Mouse (Mus musculus): ENCODE data around the gene Sumo3.

Sumo3 gene

DNA sequence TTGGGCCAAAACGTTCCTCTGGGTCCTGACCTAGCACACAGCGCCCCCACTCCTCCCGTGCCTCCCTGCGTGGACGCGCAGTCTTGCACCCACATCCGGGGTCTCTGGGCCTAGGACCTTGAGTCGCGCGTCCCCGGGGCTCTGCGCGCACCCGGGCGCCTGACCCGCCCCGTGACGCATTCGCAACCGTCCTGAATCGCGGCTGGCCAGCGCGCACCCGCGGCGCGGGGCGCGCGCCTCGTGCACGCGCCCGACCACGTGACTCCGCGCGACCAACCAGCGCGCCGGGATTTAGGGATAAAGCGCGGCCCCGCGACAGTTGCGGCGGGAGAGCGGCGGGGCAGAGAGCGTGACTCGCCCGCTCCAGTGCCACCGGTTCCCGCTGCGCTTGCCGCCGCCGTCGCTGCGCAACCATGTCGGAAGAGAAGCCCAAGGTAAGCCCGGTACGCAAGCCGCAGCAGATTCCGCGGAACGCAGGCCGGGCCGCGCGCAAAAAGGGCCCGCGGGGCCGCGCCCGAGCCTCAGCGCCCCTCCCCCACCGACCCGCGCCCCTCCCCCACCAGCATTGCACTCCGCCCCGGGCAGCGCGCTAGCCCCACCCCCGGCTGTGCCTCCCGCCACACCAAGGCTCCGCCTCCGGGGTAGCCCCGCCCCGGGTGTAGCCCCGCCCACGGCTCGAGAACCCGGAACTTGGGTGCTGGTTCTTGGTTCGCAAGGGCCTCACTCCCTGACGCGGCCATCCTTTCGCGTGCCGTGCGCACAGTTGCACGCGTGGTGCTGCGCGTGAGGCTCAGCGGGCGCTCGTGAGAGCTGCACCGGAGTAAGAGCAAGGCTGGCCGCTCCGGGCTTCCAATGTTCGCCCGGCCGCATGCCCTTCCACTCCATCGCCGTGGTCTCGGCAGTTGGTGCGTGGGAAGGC is at the start of gene Sumo3, which contains the start of gene Gm49325:
Sumo3 (plus strand) TSS at position 190 of the 919 bp plus-strand sequence.
Gm49325 (plus strand) TSS at position 290 of the 919 bp plus-strand sequence.
- DNase-seq, result peak; percentile 99

DNA sequence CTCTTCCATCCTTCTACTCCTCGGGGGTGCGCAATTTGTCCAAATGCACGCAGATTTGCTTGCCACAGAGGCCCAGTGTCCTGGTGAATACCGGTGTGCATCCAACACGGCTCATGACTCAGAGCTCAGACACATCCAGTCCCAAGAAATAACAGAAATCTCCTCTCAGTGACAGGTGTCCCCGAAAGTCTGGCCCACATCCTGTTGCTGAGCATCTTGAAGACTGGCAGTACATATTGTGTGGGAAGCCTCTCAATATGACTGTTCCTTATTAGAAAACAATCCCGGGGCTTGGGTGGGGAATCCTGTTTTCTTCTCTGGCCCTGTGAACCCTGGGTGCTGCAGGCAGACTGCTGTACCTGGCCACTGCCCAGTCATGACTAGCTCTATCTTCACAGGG is 49.3 kb upstream of the Sumo3 start:
- DNase-seq, result no peak

DNA sequence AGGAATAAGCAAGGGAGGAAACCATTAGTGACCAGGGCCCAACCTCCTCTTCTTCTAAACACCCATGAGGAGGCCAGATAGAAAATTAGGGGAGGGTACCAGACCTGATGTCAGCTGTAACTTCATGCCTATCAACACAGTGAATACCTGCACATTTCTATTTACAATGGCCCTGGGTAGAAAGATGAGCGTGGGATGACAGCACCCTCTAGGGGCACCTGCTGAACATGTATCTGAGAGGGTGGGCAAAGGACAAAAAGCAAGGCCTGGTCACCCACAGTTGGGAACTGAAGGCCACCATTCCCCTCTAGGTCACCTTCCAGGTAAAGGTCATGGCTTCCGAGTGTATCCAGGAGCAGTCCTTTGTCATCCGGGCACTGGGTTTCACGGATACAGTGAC is 48.3 kb upstream of the Sumo3 start:
- no peak for DNase-seq

DNA sequence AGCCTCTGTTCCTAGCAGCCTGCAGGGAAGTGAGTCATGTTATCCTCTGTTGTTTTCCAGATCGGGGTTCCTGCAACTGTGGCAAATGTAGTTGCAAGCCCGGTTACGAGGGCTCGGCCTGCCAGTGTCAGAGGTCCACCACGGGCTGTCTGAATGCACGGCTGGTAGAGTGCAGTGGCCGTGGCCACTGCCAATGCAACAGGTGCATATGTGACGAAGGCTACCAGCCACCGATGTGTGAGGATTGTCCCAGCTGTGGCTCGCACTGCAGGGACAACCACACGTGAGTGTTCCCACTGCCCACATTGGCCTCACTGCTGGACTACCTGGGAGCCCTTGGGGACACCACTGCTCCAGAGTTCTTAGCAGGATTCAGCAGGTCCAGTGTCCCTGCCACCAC is 45.8 kb upstream of the Sumo3 start:
- DNase-seq, result no peak

DNA sequence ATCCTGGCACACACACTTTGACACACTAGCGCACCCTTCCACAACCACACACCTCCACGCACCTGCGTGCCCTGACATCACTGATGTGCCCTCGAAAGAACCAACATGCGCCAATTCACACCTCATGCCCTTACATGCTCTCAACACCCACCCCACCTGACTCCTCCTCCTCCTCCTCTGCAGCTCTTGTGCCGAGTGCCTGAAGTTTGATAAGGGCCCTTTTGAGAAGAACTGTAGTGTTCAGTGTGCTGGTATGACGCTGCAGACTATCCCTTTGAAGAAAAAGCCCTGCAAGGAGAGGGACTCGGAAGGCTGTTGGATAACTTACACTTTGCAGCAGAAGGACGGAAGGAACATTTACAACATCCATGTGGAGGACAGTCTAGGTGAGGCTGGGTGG is 45.1 kb upstream of the Sumo3 start:
- no peak for DNase-seq

DNA sequence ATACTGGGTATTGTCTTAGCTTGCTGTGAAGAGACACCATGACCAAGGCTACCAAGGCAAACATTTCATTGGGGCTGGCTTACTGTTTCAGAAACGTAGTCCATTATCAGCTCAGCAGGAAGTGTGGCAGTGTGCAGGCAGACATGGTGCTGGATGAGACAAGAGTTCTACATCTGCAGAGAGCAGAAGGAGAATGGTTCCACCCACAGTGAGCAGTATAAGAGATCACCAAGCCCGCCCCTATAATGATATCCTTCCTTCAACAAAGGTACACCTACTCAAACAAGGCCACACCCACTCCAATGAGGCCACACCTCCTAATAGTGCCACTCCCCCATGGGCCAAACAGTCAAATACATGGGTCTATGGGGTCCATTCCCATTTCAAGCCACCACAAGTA is 44.4 kb upstream of the Sumo3 start:
- no peak for DNase-seq

DNA sequence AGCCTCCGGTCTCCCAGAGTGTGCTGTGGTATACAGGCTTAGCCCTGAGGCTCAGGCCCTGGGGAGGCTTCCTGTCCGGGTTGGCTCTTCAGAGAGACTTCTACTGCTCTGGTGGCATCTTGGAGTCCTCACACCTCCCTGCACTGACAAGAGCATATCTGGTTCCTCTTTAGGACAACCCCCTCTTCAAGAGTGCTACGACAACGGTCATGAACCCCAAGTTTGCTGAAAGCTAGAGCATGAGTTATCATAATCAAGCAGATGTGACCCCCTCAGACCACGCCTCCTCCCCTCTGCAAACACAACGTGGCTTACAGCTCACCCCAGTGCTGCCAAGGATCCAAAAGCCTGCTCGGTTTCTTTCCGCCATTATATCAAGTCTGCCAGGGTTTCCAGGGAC is 40.9 kb upstream of the Sumo3 start:
- no peak for DNase-seq

DNA sequence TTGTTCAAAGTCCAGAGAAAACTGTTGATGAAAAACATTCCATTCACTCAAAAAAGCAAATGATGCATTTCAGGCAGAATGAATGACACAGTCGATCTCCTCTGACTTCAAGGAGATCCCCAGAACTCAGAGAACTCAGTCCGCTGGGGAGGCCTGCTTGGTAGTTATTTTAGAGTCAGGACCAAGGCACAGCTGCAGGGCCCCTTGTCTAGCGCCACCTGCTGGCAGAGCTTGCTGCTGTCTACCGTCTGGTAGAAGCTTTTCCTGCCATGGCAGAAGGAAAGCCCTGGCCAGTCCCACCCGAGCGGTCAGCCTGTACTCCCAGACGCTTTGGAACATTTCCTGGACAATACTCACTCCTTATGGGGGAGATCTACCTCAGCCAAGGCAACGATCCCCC is 39.2 kb upstream of the Sumo3 start:
- DNase-seq, result peak; percentile 96

DNA sequence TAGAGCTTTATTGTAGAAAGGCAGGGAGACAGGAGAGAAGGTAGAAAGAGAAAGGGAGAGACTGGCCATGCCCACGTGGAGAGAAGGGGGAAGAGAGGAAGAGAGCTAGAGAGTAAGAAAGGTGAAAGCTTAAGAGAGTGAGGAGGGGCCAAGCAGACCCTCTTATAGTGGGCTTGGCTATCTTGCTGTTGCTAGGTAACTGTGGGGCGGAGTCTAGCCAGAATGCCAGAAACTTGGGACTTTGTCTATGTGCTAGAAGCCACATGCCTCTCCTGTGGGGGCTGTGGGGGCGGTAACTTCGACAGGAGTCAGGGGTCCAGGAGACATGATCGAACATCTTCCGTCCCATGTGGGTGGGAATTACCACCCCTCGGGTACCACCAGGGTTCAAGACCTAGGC is 36.4 kb upstream of the Sumo3 start:
- DNase-seq, result no peak

DNA sequence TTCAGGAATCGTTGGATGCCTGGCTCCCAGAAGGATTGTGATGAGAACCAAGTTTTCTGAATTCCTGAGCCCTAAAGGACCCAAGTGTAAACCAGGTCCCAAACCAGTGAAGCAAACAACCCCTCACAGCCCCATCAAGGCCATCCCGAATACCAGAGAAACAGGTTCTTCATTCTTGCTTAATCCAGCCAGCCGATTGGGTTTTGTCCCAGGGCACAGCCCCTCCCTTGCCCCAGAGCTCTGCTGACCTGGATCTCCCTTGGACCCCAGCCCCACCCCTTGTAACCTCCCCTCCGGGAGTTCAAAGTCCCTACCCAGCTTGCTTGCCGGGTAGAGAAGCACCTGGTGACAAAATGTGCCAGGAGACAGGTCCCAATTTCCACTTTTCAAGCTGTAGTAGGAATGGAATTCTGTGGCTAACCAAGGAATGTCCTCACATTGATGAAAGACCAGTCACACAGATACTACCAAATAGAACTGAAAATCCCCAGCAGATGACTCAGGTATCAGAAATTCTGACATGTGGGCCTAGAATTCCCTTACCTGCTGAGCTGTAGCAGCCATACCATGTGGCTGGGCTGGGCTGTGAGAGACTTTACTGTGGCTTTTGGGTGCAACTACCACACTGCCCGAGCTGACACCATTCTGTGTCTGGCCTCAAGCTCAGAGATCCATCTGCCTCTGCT is 35.8 kb upstream of the Sumo3 start:
- no peak for DNase-seq

DNA sequence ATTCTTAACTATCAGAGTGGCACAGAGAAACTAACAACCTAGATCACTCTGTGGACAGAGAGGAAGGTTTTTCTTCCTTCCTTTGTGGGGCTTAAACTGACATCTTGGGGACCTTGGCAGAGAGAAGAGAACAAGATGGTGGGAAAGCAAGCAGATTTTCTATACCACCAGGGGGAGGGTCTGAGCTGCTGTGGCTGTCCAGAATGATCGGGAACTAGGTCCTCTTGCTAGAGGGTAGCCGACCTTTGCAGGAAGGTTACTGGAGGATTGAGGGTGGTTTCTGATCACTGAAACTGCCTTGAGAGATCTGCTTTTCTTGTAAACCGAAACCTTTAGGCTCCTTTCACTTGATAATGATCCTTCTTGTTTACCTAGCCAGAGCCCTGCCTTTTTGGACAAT is 33.7 kb upstream of the Sumo3 start:
- DNase-seq, result no peak

DNA sequence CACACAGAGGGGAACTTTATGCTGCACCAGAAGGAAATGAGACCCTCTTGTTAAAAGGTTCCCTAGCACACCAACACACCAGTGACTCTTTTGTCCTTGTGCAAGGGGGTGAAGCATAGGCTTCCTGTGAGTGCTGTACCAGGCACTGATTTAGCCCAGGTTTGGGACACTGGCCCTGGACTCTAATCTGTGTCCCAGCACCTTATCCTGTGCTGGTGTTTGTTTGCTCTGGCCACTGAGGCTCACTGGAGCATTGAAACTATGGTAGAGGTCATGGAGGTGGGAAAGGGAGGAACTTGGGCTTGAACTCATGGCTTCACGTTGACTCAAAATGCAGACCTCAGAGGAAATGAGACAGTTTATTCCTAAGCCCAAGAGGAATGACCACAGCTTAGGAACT is 32.7 kb upstream of the Sumo3 start:
- no peak for DNase-seq

DNA sequence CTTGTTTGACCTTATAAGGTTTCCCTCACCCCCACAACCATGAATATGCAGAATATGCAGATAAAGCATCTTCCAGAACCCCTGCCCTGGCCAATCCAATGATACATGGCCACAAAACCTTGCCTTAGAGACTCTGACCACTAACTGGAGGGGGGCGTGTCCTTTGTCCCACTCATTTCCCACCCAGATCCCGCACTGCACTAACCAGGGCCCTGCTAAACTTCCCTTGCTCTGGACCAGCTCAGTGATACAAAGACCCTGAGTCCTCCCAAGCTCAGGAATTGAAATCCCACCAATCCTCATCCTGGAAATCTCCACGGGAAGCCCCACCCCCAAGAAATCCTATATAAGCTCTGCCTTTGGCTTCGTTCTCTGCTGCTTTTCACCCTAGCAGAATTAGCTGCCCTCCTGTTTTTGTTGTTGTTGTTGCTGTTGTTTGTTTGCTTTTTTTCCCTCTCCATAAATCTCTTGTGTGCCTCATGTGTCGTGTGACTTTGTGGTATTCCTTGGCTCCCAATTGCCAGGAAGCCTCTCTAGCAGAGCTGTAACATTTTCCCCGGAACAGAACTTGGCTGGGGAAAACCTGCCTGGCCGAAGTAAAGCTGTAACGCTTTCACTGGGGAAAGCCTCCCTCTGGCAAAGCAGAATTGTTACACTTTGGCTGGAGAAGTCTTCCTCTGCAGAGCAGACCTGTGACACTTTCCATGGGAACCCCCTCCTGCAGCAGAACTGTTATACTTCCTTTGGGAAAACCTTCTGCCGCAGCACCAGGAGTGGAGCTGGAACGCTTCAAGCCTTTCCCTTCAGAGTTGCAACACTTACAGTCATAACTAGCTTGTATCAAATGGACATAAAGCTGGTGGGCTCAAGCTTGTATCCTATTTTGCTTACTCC is 25.6 kb upstream of the Sumo3 start:
- no peak for DNase-seq

DNA sequence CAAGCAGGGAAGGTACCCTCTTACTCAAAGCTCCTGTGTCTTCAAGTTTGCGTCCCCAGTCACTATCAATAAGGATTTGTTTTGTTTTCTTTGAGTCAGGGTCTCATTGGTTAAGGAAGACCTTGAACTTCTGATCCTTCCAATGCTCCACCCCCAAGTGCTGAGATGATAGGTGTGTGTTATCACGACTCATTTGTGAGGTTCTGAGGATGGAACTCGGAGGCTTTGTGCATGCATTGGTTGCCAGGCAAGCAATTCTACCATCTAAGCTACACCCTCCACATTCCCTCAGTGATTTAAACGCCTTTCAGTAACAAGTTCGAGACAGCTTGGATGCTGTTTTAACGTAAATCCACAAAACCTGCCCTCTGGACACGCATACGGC is 24.9 kb upstream of the Sumo3 start:
- DNase-seq, result no peak

DNA sequence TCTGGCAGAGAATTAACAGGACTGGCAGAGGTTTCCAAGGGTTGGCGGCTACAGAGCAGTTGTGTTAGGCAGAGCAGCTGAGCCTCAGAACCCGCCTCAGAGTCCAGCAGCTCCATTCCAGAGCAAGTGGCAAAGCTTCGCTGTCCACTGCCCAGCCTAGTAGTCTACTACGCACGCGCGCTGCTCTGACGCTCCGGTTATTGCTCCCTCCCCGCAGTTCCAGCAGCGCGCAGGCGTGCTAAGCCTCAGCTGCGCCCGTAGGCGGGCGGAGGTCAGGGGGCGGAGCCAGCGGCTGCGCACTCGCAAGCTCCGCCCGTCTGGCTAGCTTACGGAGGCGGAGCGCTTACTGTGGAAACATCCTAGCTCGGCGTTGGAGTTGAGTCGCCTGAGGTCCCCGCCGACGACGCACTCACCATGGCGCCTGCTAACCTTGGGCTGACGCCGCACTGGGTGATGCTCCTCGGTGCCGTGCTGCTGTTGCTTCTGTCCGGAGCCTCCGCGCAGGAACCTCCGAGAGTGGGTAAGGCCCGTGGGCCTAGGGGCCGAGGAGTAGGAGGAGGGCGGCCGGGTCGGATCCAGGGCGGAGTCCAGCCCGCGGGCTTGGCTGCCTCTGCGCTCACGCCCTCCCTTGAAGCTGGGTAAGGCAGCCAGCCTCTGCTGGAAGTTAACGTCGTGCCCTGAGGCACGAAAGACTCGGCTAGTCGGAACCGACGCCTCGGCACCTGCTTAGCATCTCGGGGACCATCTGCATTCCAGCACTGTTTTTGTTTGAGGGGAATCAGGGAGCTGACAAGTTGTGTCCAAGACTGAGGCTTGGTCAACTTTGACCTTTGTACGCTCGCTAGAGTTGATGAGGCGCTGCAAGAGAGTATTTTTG is 24.3 kb upstream of the Sumo3 start, which contains the start of gene Pttg1ip:
Pttg1ip (plus strand) TSS at position 313 of the 877 bp plus-strand sequence.
- DNase-seq, result peak; percentile 96

DNA sequence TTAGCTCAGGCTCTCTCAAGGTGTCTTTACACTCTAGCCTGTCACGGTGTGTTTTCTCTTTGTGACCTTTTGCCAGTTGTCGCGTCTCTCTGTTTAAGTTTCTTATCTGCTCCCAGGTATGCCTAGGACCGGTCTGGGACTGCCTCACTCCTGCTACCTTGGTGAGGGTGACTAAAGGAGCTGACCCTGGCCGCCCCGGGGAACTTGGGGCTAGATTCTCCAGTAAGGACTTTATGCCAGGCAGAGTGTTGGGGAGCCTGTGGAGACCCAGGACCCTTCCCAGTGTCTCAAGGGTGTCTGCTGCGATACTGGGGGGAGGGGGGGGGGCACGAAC is 23.6 kb upstream of the Sumo3 start:
- DNase-seq, result no peak

DNA sequence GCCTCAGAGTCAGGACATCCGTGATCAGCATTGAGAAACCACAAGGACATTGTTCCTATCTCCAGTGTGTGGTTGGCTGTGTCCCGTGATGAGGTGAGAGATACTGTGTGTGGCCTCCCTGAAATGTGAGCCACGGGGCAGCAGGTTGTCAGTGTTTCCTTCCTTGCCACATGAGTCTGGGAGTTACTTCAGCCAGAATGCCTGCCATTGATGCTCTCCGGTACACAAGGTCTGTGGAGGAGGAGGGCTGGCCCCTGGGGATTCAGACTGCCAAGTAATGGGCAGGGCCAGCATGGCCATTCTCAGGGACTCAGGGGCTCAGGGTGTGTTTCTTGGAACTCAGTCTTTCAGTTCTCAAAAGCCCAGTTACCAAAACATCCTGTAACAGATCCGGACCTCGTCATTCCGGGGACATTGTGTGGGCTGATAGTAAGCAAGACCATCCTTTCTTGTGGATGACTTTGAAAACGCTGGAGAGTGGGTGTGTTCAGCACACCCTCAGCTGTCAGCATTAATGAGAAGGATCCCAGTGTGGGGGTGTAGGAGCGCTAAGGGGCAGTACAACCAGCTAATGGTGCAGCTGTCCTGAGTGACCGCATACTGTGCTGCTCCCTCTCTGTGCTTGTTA is 22.0 kb upstream of the Sumo3 start:
- DNase-seq, result peak; percentile 25

DNA sequence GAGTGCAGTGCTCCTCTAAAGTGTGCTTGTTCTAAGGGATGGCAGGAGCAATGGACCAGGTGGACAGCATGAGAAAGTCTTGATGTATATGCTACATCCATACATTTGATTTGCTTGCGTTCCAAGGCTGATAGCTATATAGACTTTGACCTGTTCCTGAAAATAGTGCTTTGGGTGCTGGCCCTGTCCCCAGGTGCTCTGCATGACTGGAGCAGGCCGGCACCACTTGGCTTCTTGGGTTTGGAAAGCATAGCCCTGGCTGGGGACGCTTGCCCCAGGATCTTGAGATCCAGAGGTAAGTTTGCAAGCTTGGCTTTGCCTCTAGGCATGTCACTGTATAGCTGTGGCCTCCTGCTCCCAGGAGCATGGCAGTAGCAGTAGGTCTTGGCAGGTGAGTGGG is 19.3 kb upstream of the Sumo3 start:
- DNase-seq, result no peak

DNA sequence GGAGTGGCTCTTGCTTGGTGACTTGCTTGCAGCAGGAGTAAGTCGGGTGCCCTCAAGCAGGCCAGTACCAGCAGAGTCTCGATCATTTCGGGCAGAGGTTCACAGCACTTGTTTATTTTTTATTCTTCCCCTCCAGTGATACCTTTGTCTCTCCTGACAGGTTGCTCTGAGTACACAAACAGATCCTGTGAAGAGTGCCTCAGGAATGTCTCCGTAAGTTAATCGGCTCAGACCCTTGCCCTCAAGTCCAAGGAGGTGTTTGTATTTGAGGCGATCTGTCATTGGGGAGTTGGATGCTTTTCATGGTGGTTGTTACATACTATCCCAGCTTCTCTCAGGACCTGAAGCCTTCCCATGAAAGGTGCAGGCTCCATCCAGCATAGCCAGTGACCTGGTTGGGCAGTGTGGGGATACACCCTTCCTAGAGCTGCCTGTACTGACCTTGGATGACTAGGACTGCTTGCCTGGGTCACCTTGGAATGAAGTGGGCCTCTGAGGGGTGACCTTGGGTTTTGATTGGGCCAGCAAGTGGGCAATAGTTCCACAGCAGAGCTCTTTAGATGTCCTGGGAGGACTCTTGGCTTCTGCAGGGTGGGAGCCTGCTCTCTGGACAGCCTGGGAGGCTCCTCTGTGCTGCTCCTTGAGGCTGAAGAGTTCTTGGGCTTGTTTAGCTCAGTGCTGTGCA is 18.7 kb upstream of the Sumo3 start:
- no peak for DNase-seq

DNA sequence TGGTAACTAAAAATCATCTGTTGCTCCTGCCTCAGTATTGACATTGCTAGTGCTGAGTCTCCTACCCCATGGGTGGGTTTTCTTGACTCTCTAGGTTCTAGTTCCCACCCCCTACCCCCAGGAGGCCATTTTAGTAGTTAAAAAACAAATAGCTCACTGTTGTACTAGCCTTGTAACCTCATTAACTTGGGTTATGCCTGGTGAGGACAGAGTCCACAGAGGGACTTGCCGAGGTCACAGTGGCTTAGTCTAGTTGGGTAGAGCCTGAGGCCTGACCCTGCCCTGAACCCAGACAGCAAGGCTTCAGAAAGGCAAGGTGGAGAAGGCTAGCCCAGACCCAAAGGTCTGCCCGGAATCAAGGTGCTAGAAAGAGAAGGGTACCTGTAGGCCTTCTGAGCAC is 17.9 kb upstream of the Sumo3 start:
- DNase-seq, result no peak

DNA sequence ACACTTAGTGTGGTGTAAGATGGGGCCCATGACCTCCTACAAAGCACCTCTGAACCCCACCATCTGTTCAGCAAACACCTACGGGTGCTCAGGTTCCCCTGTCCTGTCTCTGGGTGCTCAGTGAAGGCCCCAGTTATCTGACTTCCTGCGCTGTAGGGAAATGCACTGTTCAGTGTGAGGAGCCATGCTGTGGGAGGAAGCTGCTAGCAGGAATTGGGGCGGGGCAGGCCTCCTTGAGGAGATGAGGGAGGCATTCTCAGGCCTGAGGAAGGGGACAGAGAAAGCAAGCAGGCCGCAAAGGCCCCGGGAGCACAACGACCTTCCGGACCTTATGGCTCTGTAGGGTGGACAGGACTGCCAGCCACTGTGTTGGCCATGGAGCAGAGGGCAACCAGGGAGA is 16.8 kb upstream of the Sumo3 start:
- no peak for DNase-seq

All from lung, postnatal 14 days (tissue).